Mouse (Mus musculus) yolk sac, embryonic 10.5 days (tissue): ENCODE data around the gene Specc1.

ENCODE experiments used
- DNase-seq: peaks from one replicate; pipeline ENCODE4 v3.0.0-alpha.2; 2017; ENCODE audit warnings: low spot score

Specc1 gene

GRCm38 (mm10) chr11:61968875-61969274 lies 12.3 kb downstream of the Specc1 start:
- no peak for DNase-seq

- no peak for DNase-seq
Measured at GRCm38 (mm10) chr11:61970901-61971300, 14.3 kb downstream of the Specc1 start.

- no peak for DNase-seq
Measured at GRCm38 (mm10) chr11:61971441-61972221, 15.1 kb downstream of the Specc1 start.

- DNase-seq, result no peak
Measured at GRCm38 (mm10) chr11:61974106-61974707, 17.6 kb downstream of the Specc1 start.

- no peak for DNase-seq
Measured at GRCm38 (mm10) chr11:61975783-61976182, 19.2 kb downstream of the Specc1 start.

GRCm38 (mm10) chr11:61981285-61981684 lies 24.7 kb downstream of the Specc1 start:
- no peak for DNase-seq

- no peak for DNase-seq
Measured at GRCm38 (mm10) chr11:61982828-61983227, 26.3 kb downstream of the Specc1 start.

- no peak for DNase-seq
Measured at GRCm38 (mm10) chr11:61986939-61987338, 30.4 kb downstream of the Specc1 start.

GRCm38 (mm10) chr11:61989647-61990046 lies 33.1 kb downstream of the Specc1 start:
- no peak for DNase-seq

GRCm38 (mm10) chr11:61991576-61991975 lies 35.0 kb downstream of the Specc1 start:
- no peak for DNase-seq

- DNase-seq, result no peak
Measured at GRCm38 (mm10) chr11:61992671-61993285, 36.2 kb downstream of the Specc1 start.

GRCm38 (mm10) chr11:61999501-61999900 lies 42.9 kb downstream of the Specc1 start:
- no peak for DNase-seq

GRCm38 (mm10) chr11:62000099-62000498 lies 43.5 kb downstream of the Specc1 start:
- no peak for DNase-seq

- no peak for DNase-seq
Measured at GRCm38 (mm10) chr11:62001977-62002376, 45.4 kb downstream of the Specc1 start.

- no peak for DNase-seq
Measured at GRCm38 (mm10) chr11:62004881-62005240, 48.3 kb downstream of the Specc1 start.

GRCm38 (mm10) chr11:62005241-62005910 lies 48.8 kb downstream of the Specc1 start:
- peak; percentile 16 for DNase-seq

- DNase-seq, result no peak
Measured at GRCm38 (mm10) chr11:62005911-62006260, 49.3 kb downstream of the Specc1 start.

- no peak for DNase-seq
Measured at GRCm38 (mm10) chr11:62006680-62007079, 50.1 kb downstream of the Specc1 start.

- no peak for DNase-seq
Measured at GRCm38 (mm10) chr11:62007984-62008383, 51.4 kb downstream of the Specc1 start.

- no peak for DNase-seq
Measured at GRCm38 (mm10) chr11:62010625-62011231, 54.2 kb downstream of the Specc1 start.

- no peak for DNase-seq
Measured at GRCm38 (mm10) chr11:62012039-62012438, 55.5 kb downstream of the Specc1 start.

- DNase-seq, result no peak
Measured at GRCm38 (mm10) chr11:62013449-62013848, 56.9 kb downstream of the Specc1 start.
